Mouse (Mus musculus): ENCODE results near the gene Trdmt1. TPM values are rescaled to one million over a fixed set of nuclear protein-coding genes. Genes with fewer than 3 reads are reported as not detected.
A peak's percentile ranks its signal among the peaks of the same experiment; 100 is the strongest.

The Trdmt1 gene
- polyA plus RNA-seq, 1 experiment from 2014 or later: 9.3 TPM

DNA sequence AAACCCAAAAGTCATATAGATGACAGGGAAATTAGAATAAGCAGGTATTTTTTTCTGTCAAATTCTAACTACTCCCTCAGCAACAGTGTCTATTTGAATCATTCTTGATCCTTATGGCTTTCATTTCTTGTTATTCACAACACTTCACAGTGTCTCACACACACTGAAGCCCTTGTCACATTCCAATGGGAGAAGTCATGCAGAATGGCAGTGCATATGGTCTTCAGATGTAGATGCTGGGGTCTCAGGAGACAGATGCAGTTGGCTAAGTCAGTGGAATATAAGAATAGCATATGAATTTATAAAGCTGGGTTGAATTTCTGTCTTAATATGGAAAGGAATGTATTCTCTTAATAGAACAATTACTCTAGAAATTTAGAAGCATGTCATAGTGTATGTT lies 11.8 kb upstream of the Trdmt1 start:
- no peaks in the 10 kb centered on the region for H3K27me3 ChIP-seq
- H3K36me3 ChIP-seq: no peaks in the 10 kb centered on the region
- H3K4me3 ChIP-seq (replicated peaks): no peak overlapping the region
- H3K9ac ChIP-seq: no peak overlapping the region
- no peak overlapping the region for H3K27ac ChIP-seq (replicated peaks)
- ATAC-seq (ENCODE audit: insufficient number of reproducible peaks, low FRiP score, low TSS enrichment, low read depth): peak; percentile 71; the same call in 1 of the 2 replicates
- H3K4me2 ChIP-seq (replicated peaks): no peak overlapping the region
- H3K4me1 ChIP-seq: peaks cover 20% of the 10 kb centered on the region
- H3K9me3 ChIP-seq (replicated peaks): no peaks in the 10 kb centered on the region

DNA sequence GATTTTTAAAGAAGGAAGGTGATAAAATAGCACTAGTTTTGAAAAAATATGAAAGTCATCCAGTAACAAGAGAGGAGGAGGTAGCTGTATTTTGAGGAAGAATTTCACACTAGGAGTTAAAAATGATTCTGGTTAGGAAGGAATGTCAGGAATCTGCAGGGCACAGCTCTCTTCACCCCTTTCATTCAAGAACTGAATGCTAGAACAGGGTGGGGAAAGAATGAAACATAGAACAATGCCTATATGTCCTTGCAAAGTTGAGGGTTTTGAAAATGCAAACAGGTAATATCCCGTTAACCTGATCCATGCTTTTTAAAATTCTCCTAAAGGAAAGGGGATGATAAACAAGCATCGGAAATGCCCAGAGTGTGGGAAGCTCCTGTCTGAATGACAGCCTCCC lies 9.5 kb upstream of the Trdmt1 start:
- 36% methylated on average over 2 of the region's 2 CpGs for WGBS
- no peaks in the 10 kb centered on the region for H3K27me3 ChIP-seq
- H3K9me3 ChIP-seq (replicated peaks): no peaks in the 10 kb centered on the region
- no peak for ATAC-seq (ENCODE audit: insufficient number of reproducible peaks, low FRiP score, low TSS enrichment, low read depth)
- peaks cover 25% of the 10 kb centered on the region for H3K4me1 ChIP-seq
- H3K4me3 ChIP-seq (replicated peaks): no peak overlapping the region
- H3K4me2 ChIP-seq (replicated peaks): no peak overlapping the region
- no peaks in the 10 kb centered on the region for H3K36me3 ChIP-seq
- H3K9ac ChIP-seq: no peak overlapping the region
- H3K27ac ChIP-seq (replicated peaks): no peak overlapping the region

DNA sequence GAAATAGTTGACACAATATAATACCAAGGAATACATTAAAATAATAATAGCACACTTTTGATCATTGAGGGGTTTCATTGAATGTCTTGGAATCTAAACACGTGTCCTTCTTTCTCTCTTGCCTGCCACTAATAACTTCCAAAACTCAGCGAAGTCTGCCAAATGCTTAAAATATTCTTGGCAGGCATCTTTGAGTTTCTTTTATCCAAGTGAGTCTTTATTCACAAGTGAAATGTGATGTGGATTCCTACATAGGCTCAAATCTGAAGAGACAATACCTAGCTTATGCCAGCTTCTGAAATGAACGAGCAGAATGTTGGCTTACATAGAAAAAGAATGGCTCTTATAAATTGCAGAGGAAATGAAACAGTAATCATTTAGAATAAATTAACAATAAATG lies 4.3 kb upstream of the Trdmt1 start:
- Histone ChIP-seq H3K4me1 (peaks cover 8% of the 10 kb centered on the region), H3K9me3 (replicated peaks) (no peaks in the 10 kb centered on the region), H3K36me3 (no peaks in the 10 kb centered on the region), H3K9ac (no peak overlapping the region), H3K27ac (replicated peaks) (no peak overlapping the region), H3K4me3 (replicated peaks) (no peak overlapping the region), H3K27me3 (no peaks in the 10 kb centered on the region), H3K4me2 (replicated peaks) (no peak overlapping the region)
- no peak for ATAC-seq (ENCODE audit: insufficient number of reproducible peaks, low FRiP score, low TSS enrichment, low read depth)
- 44% methylated on average over 3 of the region's 3 CpGs for WGBS

DNA sequence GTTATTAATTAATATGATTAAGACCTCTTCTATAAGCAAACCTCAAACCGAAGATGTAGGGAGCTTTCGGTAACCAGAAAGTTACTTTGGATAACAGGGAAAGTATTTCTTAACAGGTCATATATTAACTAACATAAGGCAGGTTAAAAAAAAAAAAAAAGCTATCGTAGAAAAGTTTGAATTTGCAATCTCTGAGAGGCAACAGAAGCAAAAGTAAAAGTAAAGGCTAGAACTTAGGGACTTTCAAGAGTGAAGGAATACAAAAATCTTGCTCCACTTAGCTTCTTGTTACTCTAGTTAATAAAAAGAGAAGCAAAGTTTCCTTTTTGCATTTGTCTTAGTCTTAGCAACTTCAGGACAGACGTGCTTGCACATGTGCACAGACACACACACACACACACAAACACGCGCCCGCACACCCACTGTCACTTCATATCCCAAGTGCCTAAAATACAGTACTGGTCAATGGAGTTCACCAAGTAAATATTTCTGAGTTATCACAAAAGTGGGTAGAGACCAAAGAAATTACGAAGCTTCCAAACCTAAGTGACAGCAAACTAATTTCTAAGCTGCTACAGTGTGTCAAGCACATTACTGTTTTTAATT lies 846 bp downstream of the Trdmt1 start:
- H3K27me3 ChIP-seq: no peaks in the 10 kb centered on the region
- no peak for ATAC-seq (ENCODE audit: insufficient number of reproducible peaks, low FRiP score, low TSS enrichment, low read depth)
- 45% methylated on average over 8 of the region's 8 CpGs for WGBS

DNA sequence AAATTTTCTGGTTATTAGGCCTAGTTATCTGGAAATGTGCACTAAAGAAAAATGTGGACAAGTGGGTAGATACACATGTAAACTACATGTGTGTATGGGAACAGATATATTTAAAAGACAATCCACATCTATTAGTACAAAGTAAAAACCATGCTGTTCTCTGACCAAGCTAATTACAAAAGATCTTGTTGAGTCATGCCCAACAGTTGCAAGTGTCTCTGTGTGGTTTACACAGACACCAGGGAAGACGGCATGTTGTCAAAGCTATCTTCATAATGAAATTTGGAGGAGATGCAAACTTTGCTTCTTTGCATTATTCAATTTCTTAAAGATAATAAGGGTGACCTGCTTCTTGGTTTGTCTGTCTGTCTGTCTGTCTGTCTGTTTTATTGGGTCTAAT lies 4.6 kb downstream of the Trdmt1 start:
- Histone ChIP-seq H3K9me3 (replicated peaks) (no peaks in the 10 kb centered on the region), H3K4me3 (replicated peaks) (no peak overlapping the region), H3K9ac (no peak overlapping the region), H3K27me3 (no peaks in the 10 kb centered on the region), H3K27ac (replicated peaks) (no peak overlapping the region), H3K4me2 (replicated peaks) (no peak overlapping the region), H3K36me3 (no peaks in the 10 kb centered on the region), H3K4me1 (peaks cover 3% of the 10 kb centered on the region)
- ATAC-seq (ENCODE audit: insufficient number of reproducible peaks, low FRiP score, low TSS enrichment, low read depth): no peak
- 64% methylated on average over 1 of the region's 1 CpGs for WGBS

More for the DNA sequence above, 846 bp downstream of the Trdmt1 start:
- peak overlapping the region; percentile 72 for H3K9ac ChIP-seq
- no peaks in the 10 kb centered on the region for H3K9me3 ChIP-seq (replicated peaks)
- peak overlapping the region; percentile 59 for H3K4me2 ChIP-seq (replicated peaks)
- peak overlapping the region; percentile 99 for H3K27ac ChIP-seq (replicated peaks)
- H3K4me1 ChIP-seq: peaks cover 3% of the 10 kb centered on the region
- H3K36me3 ChIP-seq: no peaks in the 10 kb centered on the region
- peak overlapping the region; percentile 66 for H3K4me3 ChIP-seq (replicated peaks)

DNA sequence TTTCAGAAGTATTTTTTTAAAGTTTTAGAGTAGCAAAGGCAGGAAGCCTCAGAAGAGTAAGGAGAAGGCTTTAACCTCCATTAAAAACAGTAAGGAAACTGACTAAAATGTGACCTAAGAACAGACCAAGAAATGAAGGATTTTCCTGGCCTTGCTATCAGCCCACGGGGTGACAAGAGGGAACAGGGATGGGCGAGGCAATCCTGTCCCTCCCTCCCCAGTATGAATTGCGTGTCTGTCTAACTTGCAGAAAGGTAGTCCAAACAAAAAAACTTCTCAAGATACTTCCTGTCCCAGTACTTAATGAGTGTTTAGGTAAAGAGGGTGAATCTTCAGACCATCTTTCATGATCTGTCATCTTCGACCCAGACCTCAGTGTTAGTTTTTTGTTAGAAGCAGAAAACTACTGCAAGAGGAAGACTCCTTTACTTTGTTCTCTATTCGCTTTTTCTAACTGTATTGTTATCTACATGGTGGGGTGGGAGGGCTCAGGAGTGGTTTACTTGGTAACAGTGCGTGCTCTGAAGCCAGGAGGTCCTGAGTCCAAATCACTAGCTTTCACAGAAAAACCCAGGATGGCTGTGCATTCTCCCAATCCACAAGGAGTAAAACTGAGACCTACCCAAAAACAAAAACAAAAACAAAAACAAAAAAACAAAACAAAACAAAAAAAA lies 5.6 kb downstream of the Trdmt1 start:
- no peaks in the 10 kb centered on the region for H3K9me3 ChIP-seq (replicated peaks)
- no peaks in the 10 kb centered on the region for H3K36me3 ChIP-seq
- 71% methylated on average over 6 of the region's 6 CpGs for WGBS
- H3K27me3 ChIP-seq: no peaks in the 10 kb centered on the region
- no peak for ATAC-seq (ENCODE audit: insufficient number of reproducible peaks, low FRiP score, low TSS enrichment, low read depth)
- H3K4me1 ChIP-seq: no peaks in the 10 kb centered on the region; the same call in 1 of the 2 replicates
- H3K27ac ChIP-seq (replicated peaks): no peak overlapping the region
- H3K4me3 ChIP-seq (replicated peaks): no peak overlapping the region
- no peak overlapping the region for H3K9ac ChIP-seq
- H3K4me2 ChIP-seq (replicated peaks): no peak overlapping the region

DNA sequence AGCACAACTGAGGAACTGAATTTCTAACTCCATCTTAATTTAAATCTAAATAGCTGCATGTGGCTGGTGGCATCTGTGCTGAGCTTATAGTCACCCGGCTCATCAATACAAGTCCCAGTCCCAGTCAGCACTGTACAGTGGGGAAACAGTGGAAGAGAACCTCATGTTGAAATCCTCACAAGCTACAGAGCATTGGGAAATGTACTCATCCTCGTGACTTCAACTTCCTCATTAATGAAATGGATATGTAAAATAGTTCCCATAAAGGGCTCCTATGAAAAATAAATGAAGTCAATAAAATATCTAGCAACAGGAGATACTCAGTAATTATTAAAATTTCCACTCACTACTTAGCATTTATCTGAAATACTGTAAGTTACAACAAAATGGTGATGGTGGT lies 6.2 kb downstream of the Trdmt1 start:
- Histone ChIP-seq H3K4me2 (replicated peaks) (no peak overlapping the region), H3K27ac (replicated peaks) (no peak overlapping the region), H3K4me3 (replicated peaks) (no peak overlapping the region), H3K36me3 (no peaks in the 10 kb centered on the region), H3K27me3 (no peaks in the 10 kb centered on the region), H3K9me3 (replicated peaks) (no peaks in the 10 kb centered on the region), H3K9ac (no peak overlapping the region), H3K4me1 (no peaks in the 10 kb centered on the region)
- no peak for ATAC-seq (ENCODE audit: insufficient number of reproducible peaks, low FRiP score, low TSS enrichment, low read depth)
- 77% methylated on average over 2 of the region's 2 CpGs for WGBS

DNA sequence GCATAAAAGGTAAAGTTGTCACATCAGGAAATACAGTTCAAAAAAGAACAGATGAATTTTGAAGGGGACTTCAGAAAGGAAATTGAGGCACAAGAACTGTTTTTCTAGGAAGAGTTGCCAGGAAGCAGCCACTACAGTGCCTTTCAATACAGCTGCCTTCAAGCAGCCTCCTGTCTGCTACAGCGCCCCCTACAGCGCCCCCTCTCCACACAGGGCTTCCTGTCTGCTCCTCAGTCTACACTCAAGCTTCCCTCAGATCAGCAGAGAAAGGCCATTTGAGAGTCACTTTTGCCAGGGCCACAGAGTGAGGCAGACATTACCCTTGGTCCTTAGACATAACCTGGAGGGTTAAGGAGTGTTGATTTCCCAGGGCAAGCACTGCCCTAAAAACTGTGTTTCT lies 6.7 kb downstream of the Trdmt1 start:
- Histone ChIP-seq H3K9ac (no peak overlapping the region), H3K4me2 (replicated peaks) (no peak overlapping the region), H3K4me1 (no peaks in the 10 kb centered on the region), H3K9me3 (replicated peaks) (no peaks in the 10 kb centered on the region), H3K36me3 (no peaks in the 10 kb centered on the region), H3K4me3 (replicated peaks) (no peak overlapping the region), H3K27me3 (no peaks in the 10 kb centered on the region), H3K27ac (replicated peaks) (no peak overlapping the region)
- 17% methylated on average over 2 of the region's 2 CpGs for WGBS
- ATAC-seq (ENCODE audit: insufficient number of reproducible peaks, low FRiP score, low TSS enrichment, low read depth): no peak

DNA sequence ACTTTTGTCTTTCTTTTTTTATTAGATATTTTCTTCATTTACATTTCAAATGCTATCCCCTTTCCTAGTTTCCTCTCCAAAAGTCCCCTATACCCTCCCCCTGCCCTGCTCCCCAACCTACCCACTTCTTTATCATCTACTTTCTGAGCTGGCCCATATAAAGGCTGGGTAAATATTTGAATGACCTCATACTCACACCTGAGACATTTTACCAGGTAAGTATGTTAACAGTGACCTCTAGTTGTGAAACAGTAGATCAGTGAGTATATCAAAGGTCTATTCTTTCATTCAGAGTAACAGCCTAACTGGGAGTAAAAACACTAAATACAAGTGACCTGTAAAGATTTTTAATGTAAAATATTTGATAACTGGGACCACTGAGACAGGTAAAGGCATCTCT lies 7.7 kb downstream of the Trdmt1 start:
- H3K4me3 ChIP-seq (replicated peaks): no peak overlapping the region
- H3K27ac ChIP-seq (replicated peaks): no peak overlapping the region
- no peaks in the 10 kb centered on the region for H3K9me3 ChIP-seq (replicated peaks)
- no peak overlapping the region for H3K9ac ChIP-seq
- no peaks in the 10 kb centered on the region for H3K36me3 ChIP-seq
- no peaks in the 10 kb centered on the region for H3K4me1 ChIP-seq
- H3K4me2 ChIP-seq (replicated peaks): no peak overlapping the region
- no peak for ATAC-seq (ENCODE audit: insufficient number of reproducible peaks, low FRiP score, low TSS enrichment, low read depth)
- no peaks in the 10 kb centered on the region for H3K27me3 ChIP-seq

DNA sequence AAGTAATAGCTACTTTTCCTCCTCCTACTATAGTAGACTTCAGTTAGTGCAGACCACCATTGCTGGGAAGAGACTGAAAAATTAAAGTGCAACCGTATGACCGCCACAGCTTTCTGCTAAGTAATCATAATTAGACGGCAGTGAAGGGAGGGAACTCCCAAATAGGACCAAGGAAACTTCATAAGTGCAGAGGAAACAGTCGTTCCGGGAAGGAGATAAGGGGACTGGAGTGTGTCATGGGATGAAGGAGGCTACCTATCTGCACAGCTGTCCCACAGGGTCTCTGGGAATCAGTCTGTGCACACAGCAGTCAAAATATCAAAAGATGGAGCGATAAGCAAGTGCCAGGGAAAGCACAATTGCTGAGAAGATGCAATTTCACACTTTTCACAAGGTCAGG lies 13.8 kb downstream of the Trdmt1 start:
- Histone ChIP-seq H3K9me3 (replicated peaks) (no peaks in the 10 kb centered on the region), H3K4me2 (replicated peaks) (no peak overlapping the region), H3K27ac (replicated peaks) (no peak overlapping the region), H3K27me3 (no peaks in the 10 kb centered on the region), H3K4me3 (replicated peaks) (no peak overlapping the region), H3K36me3 (no peaks in the 10 kb centered on the region), H3K4me1 (no peaks in the 10 kb centered on the region), H3K9ac (no peak overlapping the region)
- ATAC-seq (ENCODE audit: insufficient number of reproducible peaks, low FRiP score, low TSS enrichment, low read depth): no peak
- 85% methylated on average over 6 of the region's 6 CpGs for WGBS

DNA sequence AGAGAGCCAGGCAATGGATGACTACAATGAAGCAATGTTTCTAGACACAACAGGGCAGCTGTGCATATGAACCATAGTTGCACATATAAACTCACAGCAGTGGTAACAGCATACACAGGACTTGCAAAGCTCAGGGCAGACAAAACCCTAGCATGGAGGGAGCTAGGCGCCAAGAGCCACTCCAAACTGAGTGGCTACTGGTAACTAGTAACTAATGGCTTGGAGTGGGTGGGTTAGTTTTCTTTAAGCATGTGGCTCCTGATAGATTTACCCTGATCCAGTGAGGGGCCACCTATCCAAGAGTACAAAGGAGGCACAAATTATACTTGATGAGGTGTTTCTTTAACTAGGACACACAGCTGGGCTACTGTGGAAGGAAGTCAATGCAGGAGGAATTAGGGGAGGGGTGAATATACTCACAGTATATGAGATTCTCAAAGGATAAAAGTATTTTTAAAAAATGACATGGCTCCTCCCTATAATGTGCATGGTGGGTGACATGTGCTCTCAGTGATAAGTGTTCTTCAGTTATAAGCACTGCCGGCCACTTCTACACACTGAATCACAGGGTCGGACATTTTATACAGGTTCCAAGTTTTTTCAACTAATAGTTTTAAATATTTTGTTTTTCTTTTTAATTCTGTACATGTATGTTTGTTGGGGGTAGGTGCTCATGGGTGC lies 15.1 kb downstream of the Trdmt1 start:
- Histone ChIP-seq H3K4me2 (replicated peaks) (no peak overlapping the region), H3K4me3 (replicated peaks) (no peak overlapping the region), H3K27me3 (no peaks in the 10 kb centered on the region), H3K27ac (replicated peaks) (no peak overlapping the region), H3K36me3 (no peaks in the 10 kb centered on the region), H3K9ac (no peak overlapping the region), H3K9me3 (replicated peaks) (no peaks in the 10 kb centered on the region), H3K4me1 (no peaks in the 10 kb centered on the region)
- ATAC-seq (ENCODE audit: insufficient number of reproducible peaks, low FRiP score, low TSS enrichment, low read depth): no peak
- 92% methylated on average over 3 of the region's 3 CpGs for WGBS

All from embryonic facial prominence, embryonic 15.5 days (tissue).